10 mouse cellular contexts compared by ENCODE assay signal in the genomic region with DNA sequence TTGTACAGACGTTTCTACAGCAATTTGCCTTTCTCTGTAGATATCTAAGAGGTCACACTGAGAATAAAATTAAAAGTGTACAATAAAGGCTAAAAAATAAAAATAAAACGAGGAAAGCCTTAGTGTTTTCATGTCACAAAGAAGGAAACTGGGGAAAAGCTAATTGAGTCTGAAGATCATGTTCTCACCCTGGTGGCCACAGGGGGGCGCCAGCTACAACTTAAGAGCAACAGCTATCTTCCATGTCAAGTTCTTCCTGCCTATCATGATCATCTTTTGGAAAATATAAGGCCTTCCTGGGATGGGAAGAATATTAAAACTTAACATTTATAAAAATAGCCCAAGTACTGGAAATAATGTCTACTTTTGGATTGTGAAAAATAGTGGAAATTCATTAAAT.
A peak's percentile ranks its signal among the peaks of the same experiment; 100 is the strongest.
DNase-seq lines count a peak whose midpoint lies in the region; ATAC-seq and TF ChIP-seq lines count a peak whose summit lies in the region.
"Had no signal": no experiment of that assay in that cellular context is flagged by ENCODE, and none has a peak within 500 bp of the region (broad histone marks: within the 10 kb centered on the region; RNA-seq: fewer than 3 reads in every experiment).

No protein-coding gene starts in this region.

- TF ChIP-seq CTCF in kidney, postnatal 0 days (IDR thresholded peaks at IDR 0.05; ENCODE audit: low read depth): peak; percentile 71
- TF ChIP-seq CTCF in E14TG2a.4 (conservative IDR thresholded peaks at IDR 0.05; ENCODE audit: low read length): peak; percentile 57

- H3K27me3 ChIP-seq in kidney, postnatal 0 days (ENCODE audit: insufficient read depth, low read length): no peaks in the 10 kb centered on the region
- no peaks in the 10 kb centered on the region for H3K27me3 ChIP-seq in kidney, embryonic 16.5 days (ENCODE audit: insufficient read depth, low read length)
- no peaks in the 10 kb centered on the region for H3K27me3 ChIP-seq in E14TG2a.4 (ENCODE audit: insufficient read depth, low read length)
- no peaks in the 10 kb centered on the region for H3K27me3 ChIP-seq in embryonic facial prominence, embryonic 10.5 days (replicated peaks; ENCODE audit: low read depth, poor library complexity, severe bottlenecking)
- no peaks in the 10 kb centered on the region for H3K27me3 ChIP-seq in forebrain, embryonic 16.5 days (replicated peaks; ENCODE audit: control insufficient read depth, insufficient read depth, low read length)
- H3K27me3 ChIP-seq: hindbrain, embryonic 15.5 days; megakaryocyte, embryonic 14.5 days had no signal

- no peaks in the 10 kb centered on the region for H3K36me3 ChIP-seq in kidney, postnatal 0 days (ENCODE audit: insufficient read depth, low read length)
- H3K36me3 ChIP-seq in kidney, embryonic 16.5 days (ENCODE audit: insufficient read depth, low read length): no peaks in the 10 kb centered on the region
- no peaks in the 10 kb centered on the region for H3K36me3 ChIP-seq in E14TG2a.4 (ENCODE audit: insufficient read depth, low read length)
- H3K36me3 ChIP-seq in embryonic facial prominence, embryonic 10.5 days (replicated peaks): no peaks in the 10 kb centered on the region
- H3K36me3 ChIP-seq in forebrain, embryonic 16.5 days (ENCODE audit: control insufficient read depth, insufficient read depth): no peaks in the 10 kb centered on the region
- H3K36me3 ChIP-seq: hindbrain, embryonic 15.5 days had no signal

- 25% methylated on average over 3 of the region's 3 CpGs for WGBS in kidney, postnatal 0 days
- 25% methylated on average over 3 of the region's 3 CpGs for WGBS in kidney, embryonic 16.5 days
- 28% methylated on average over 3 of the region's 3 CpGs for WGBS in embryonic facial prominence, embryonic 10.5 days
- 22% methylated on average over 3 of the region's 3 CpGs for WGBS in forebrain, embryonic 16.5 days

- DNase-seq in kidney, postnatal 0 days (ENCODE audit: low spot score): peak; percentile 47
- peak; percentile 43 for DNase-seq in adrenal gland, postnatal 14 days
- peak; percentile 37 for DNase-seq in embryonic facial prominence, embryonic 10.5 days (ENCODE audit: low spot score)

- no peaks in the 10 kb centered on the region for H3K9me3 ChIP-seq in kidney, postnatal 0 days (replicated peaks; ENCODE audit: low read length)
- H3K9me3 ChIP-seq in kidney, embryonic 16.5 days (ENCODE audit: low read length): no peaks in the 10 kb centered on the region
- no peaks in the 10 kb centered on the region for H3K9me3 ChIP-seq in E14TG2a.4 (ENCODE audit: low read length)
- H3K9me3 ChIP-seq in embryonic facial prominence, embryonic 10.5 days: no peaks in the 10 kb centered on the region
- no peaks in the 10 kb centered on the region for H3K9me3 ChIP-seq in forebrain, embryonic 16.5 days (ENCODE audit: control insufficient read depth, low read length)
- H3K9me3 ChIP-seq: hindbrain, embryonic 15.5 days; megakaryocyte, embryonic 14.5 days had no signal

- no peak overlapping the region for H3K4me3 ChIP-seq in kidney, postnatal 0 days (replicated peaks; ENCODE audit: low read depth, low read length)
- no peak overlapping the region for H3K4me3 ChIP-seq in kidney, embryonic 16.5 days (ENCODE audit: low read length)
- no peak overlapping the region for H3K4me3 ChIP-seq in E14TG2a.4 (replicated peaks; ENCODE audit: low read length)
- no peak overlapping the region for H3K4me3 ChIP-seq in embryonic facial prominence, embryonic 10.5 days
- no peak overlapping the region for H3K4me3 ChIP-seq in forebrain, embryonic 16.5 days (replicated peaks; ENCODE audit: low read length)
- H3K4me3 ChIP-seq: hindbrain, embryonic 15.5 days; megakaryocyte, embryonic 14.5 days had no signal

- no peak overlapping the region for H3K27ac ChIP-seq in kidney, postnatal 0 days
- no peak overlapping the region for H3K27ac ChIP-seq in kidney, embryonic 16.5 days (ENCODE audit: low read length)
- no peak overlapping the region for H3K27ac ChIP-seq in embryonic facial prominence, embryonic 10.5 days (replicated peaks)
- no peak overlapping the region for H3K27ac ChIP-seq in forebrain, embryonic 16.5 days (ENCODE audit: low read length)
- H3K27ac ChIP-seq: hindbrain, embryonic 15.5 days had no signal

- no peak overlapping the region for H3K9ac ChIP-seq in kidney, postnatal 0 days (ENCODE audit: low read depth, low read length)
- H3K9ac ChIP-seq in kidney, embryonic 16.5 days (replicated peaks; ENCODE audit: low read length): no peak overlapping the region
- no peak overlapping the region for H3K9ac ChIP-seq in forebrain, embryonic 16.5 days (replicated peaks; ENCODE audit: low read depth, low read length)
- H3K9ac ChIP-seq: hindbrain, embryonic 15.5 days had no signal

- H3K4me2 ChIP-seq in kidney, postnatal 0 days (ENCODE audit: low read length): no peak overlapping the region
- no peak overlapping the region for H3K4me2 ChIP-seq in kidney, embryonic 16.5 days (replicated peaks; ENCODE audit: low read depth, low read length)
- no peak overlapping the region for H3K4me2 ChIP-seq in forebrain, embryonic 16.5 days (ENCODE audit: low read length)
- H3K4me2 ChIP-seq: hindbrain, embryonic 15.5 days had no signal

- no peaks in the 10 kb centered on the region for H3K4me1 ChIP-seq in kidney, postnatal 0 days (replicated peaks; ENCODE audit: insufficient read depth, low read length)
- no peaks in the 10 kb centered on the region for H3K4me1 ChIP-seq in kidney, embryonic 16.5 days (ENCODE audit: insufficient read depth, low read length)
- no peaks in the 10 kb centered on the region for H3K4me1 ChIP-seq in E14TG2a.4 (replicated peaks; ENCODE audit: low read depth, low read length)
- no peaks in the 10 kb centered on the region for H3K4me1 ChIP-seq in embryonic facial prominence, embryonic 10.5 days
- H3K4me1 ChIP-seq in forebrain, embryonic 16.5 days (replicated peaks; ENCODE audit: control insufficient read depth, insufficient read depth, low read length): no peaks in the 10 kb centered on the region
- H3K4me1 ChIP-seq: hindbrain, embryonic 15.5 days; megakaryocyte, embryonic 14.5 days had no signal

- ATAC-seq in kidney, postnatal 0 days (replicated peaks; ENCODE audit: low FRiP score, low read depth): no peak
- ATAC-seq in kidney, embryonic 16.5 days (ENCODE audit: low FRiP score, low TSS enrichment): no peak
- ATAC-seq in erythroblast, adult 5-6 weeks (replicated peaks; ENCODE audit: low FRiP score, poor library complexity, severe bottlenecking): no peak
- no peak for ATAC-seq in forebrain, embryonic 16.5 days
- ATAC-seq in megakaryocyte, adult 5-6 weeks (ENCODE audit: poor library complexity, severe bottlenecking): no peak
